Mouse (Mus musculus) adrenal gland, postnatal 14 days (tissue): Measurements from ENCODE around the gene Ms4a4d. TPM values are rescaled to one million over a fixed set of nuclear protein-coding genes. Genes with fewer than 3 reads are reported as not detected.
A peak's percentile ranks its signal among the peaks of the same experiment; 100 is the strongest.
"Not testable (repeated sequence)": the region's sequence is repeated elsewhere in the genome, so short reads cannot be mapped to it uniquely, and the experiment has no call there.

Experiments used
- DNase-seq: peaks from one replicate; pipeline ENCODE4 v3.0.0; 2021; ENCODE audit warnings: mixed read lengths
- long read RNA-seq, 2 experiments: library from polyadenylated mRNA; stranded (forward); transcript quantifications; one replicate each; pipeline ENCODE4 v2.0.0; 2021
- total RNA-seq: library from RNA; stranded (reverse); gene quantifications from 2 replicates; pipeline ENCODE4 v1.2.3, GENCODE M21; 2021

Gene Ms4a4d
- 2.0 and 3.9 TPM in 2 replicates for total RNA-seq
- long read RNA-seq, experiment 1, result 0 reads
- long read RNA-seq, experiment 2, partial matches to known transcripts, result 1 of 2 reads
- long read RNA-seq, experiment 2, other reads (novel, unspliced or antisense), result 0 of 2 reads

DNA sequence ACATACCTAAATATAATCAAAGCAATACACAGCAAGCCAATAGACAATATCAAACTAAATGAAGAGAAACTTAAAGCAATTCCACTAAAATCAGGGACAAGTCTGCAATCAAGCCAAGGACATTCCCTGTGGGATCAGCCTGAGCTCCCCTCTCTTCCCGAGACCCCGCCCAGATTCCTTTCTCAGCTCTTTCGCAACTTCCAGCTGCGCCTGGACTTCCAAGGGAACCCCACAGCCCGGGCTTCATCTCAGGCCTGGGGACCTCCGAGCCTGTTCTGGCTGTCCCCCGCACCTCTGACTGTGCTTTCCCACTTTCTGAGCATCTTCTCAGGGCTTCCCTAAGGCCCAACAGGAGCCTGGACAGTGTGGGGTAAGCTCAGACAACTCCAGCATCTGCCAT lies at the start of gene Ms4a4d:
TSS of gene Ms4a4d (plus strand) at position 209 of the 400 bp plus-strand sequence.
- DNase-seq, result peak; percentile 15

DNA sequence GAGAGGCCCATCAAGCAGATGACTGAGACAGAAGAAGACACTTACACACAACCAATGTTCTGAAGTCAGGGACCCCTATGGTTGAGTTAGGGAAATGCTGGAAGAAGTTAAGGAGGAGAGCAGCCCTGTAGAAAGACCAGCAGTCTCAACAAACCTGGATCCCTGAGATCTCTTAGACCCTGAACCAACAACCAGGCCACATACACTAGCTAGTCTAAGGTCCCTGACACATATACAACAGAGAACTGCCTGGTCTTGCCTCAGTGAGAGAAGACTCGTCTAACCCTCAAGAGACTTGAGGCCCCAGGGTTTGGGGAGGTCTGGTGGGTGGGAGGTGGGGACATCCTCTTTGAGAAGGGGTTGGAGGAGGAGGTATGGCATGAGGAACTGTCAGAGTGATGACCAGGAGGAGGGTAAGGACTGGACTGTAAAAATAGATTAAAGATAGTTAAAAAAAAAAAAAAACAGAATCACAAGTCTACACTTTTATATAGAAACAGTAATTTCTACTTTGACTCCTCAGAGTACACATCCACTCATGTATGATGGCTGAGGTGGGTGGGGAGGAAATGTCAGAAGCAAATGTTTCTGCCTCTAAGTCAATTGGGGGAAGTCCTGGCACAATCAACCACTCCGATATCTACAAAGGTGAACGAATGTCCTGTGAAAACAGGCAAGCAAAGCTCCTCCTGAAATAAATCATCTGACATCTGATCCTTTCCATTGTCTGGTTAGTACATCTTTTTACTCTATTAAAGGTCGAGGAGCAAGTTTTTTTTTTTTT lies 45.0 kb upstream of the Ms4a4d start:
- DNase-seq, result no peak

DNA sequence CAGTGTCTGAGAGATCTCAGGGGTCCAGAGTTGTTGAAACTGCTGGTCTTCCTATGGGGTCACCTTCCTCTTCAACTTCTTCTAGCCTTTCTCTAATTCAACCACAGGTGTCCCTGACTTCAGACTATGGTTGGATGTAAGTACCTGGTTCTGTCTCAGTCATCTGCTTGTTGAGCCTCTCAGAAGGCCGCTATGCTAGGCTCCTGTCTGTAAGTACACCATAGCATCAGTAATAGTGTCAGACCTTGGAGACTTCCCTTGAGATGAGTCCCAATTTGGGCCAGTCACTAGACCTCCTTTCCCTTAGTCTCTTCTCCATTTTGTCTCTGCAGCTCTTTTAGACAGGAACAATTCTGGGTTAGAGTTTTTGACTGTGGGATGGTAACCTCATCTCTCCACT lies 43.9 kb upstream of the Ms4a4d start:
- no peak for DNase-seq

DNA sequence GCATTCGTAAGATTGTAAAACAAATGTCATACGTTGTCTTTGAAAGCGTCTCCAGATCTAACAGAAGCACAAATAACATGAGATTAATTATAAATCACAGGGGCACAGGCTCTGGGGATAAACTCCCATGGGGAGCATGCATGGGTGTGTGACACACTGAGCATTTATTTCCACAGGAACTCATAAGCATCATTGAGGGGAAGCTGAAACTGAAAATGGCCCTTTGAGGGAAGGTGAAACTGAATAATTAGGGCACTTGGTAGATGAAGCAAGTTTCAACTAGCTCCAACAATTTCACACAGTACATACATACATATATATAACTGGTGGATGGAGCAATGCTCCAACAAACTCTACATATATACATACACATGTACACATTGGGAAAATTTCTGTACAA lies 42.1 kb upstream of the Ms4a4d start:
- no peak for DNase-seq

DNA sequence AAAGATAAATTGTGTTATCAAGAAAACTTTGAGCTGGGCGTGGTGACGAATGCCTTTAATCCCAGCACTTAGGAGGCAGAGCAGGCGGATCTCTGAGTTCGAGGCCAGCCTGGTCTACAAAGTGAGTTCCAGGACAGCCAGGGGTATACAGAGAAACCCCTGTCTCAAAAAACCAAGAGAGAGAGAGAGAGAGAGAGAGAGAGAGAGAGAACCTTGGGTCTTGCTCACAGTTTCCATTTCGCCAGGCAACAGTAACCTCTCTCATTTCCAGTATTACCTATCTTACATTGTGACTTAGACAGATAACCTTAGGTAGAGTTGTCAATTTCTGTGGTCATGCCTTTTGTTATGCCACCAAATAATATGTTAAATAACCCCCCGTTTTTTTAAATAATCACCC lies 40.2 kb upstream of the Ms4a4d start:
- DNase-seq, result no peak

DNA sequence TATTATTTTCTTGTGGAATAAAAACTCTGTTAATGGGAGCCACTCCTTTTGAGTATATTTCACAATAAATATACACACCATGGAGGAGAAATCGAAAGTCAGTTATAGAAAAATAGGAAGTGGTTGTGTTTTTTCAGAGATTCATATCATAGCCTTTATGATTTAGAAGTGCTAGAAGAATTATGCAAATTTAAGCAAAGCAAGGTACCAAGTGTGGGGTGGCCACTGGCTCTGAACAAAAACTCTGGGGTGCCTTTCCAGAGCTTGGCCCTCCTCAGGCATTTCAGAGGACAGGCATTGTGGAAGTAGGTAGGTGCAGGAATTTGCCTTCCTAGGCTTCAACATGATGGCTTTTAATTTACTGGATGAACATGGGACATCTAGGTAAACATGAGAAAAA lies 39.3 kb upstream of the Ms4a4d start:
- not testable (repeated sequence) for DNase-seq

DNA sequence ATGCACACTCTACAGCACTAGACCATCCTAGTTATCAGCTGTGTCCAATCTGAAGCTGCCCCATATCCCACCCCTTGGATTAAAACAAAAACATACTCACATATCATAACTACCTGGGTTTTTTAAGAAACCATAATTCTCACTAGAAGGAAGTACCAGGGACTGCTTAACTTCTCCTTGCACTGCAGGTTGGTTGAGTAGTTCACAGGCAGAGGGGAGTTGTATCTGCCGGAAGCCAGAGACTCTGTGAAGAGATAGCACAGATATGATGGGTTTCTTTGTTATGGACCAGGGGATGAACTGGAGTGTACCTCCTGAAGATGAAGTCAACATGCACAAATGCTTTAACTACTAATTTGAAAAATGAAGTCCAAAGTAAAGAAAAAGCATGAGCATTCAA lies 35.8 kb upstream of the Ms4a4d start:
- DNase-seq, result no peak

DNA sequence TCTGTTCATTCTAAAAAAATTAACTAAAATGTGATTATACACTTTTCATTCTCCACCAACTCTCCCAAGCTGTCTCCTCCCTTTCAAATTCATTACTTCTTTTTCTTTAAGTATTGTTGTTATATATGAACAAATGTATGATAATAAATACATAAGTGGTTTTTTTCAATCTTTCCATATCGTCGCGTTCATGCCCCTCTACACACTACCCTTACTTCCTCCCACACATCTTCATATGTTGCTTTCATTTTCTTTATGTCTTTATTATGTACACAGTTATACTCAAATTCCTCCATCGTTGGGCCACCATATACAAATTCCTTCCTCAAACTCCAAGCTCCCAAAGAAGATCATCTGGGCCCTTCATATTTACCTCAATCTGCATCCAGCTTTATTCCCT lies 35.3 kb upstream of the Ms4a4d start:
- no peak for DNase-seq

DNA sequence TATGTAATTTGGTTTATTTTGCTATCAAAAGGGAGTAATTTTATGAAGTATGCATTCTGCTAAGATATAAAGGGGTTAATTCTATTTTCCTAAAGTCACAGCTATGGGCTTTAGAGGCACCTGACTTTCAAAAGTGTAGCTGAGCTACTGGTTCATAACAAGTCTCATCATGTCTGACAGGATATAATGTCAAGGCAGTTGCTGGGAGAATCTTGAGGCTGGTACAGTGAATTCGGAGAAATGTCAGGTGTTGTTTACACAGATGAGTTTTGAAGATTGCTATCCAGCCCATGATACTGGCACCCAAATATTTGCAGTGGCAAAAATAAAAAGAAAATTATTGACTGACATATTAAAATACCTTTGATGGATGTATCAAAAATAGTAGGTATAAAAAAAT lies 31.7 kb upstream of the Ms4a4d start:
- DNase-seq, result no peak

DNA sequence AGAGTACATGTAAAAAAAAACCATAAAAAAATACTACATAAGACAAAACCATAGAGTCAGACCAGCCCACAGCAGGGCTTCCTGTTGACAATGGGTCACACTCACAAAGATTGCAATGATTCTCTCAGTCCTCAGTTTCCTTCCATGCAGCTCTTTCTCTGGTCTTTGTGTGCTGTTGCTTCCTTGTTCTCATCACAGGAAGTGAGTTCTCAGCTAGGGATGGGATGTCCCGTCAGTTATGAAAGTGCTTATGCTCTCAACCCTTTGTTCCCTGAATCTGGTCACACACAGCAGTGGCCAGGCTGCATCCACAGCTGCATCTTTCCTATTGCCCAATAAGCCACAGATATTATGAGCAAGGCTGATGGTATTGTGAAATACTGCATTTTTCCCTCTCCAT lies 23.1 kb upstream of the Ms4a4d start:
- DNase-seq, result no peak

DNA sequence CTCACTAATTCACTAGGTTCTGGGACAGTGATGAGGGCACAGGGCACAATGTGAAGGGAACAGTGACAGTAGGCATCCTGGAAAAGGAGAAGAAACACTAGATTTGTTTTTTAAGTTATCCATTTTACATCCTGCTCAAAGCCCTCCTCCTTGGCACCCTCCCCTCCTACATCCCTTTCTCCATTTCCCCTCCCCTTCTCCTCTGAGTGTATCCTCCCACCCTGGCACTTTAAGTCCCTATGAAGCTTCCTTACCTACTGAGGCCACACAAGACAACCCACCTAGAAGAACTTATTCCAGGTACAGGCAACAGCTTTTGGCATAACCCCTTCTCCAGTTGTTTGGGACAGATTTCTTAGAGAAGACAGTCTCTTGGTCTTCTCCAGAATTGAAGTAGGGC lies 20.4 kb upstream of the Ms4a4d start, which contains the start of gene Ms4a6b:
TSS of gene Ms4a6b (plus strand) at position 267 of the 400 bp plus-strand sequence.
- no peak for DNase-seq

DNA sequence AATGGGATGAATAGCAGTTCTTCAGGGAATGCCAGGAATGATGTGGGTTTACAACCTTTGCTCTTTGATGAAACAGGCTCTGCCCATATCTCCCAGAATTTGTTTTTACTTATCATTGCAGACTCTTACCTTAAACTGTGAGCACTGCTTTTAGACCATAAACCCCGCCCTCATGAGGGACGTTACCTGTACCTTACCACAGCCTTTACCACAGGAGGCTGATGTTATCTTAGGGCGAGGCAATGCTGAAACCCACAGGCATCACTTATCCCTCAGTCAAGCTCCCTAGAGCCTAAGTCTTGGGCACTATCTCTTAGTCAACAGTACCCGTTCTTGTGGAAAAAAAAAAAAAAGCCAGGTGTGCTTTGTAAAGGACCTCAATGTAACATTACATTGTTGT lies 19.8 kb upstream of the Ms4a4d start:
- no peak for DNase-seq

DNA sequence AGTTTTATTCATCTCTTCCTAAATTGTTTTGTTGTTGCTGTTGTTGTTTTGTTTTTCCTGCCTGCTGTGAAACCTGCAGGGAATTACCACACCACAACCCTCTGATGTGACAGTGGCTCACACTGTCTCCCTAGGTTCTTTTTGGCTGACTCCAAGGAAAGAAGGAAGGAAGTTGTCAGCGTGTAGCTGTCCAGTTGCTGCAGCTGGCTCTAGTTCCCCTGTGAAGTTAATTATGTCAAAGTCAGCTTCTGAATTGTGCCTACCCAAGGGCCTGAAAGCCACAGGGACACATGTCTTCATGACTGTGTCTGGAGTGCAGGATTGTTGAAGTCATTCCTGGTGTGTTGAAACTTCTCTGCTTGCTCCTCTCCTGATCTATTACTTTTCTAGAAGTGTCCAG lies 19.2 kb upstream of the Ms4a4d start:
- not testable (repeated sequence) for DNase-seq

DNA sequence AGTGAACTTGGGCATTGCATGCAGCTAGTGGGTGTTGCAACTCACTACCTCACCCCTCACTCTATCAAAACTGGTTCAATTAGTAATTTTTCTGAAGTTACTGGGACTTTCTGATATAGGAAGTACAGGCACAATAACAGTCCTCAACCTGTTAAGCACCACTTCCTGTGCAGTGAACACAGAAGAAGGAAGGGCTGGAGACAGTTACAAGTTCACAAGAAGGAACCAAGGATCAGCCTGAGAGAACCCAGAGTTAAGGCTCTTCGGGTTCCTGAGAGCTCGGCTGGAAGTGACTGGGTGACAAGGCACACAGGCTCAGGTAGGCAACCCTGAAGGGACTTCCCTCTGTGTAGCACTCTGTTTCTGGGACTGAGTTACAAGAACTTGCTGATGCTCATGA lies 18.2 kb upstream of the Ms4a4d start:
- not testable (repeated sequence) for DNase-seq

DNA sequence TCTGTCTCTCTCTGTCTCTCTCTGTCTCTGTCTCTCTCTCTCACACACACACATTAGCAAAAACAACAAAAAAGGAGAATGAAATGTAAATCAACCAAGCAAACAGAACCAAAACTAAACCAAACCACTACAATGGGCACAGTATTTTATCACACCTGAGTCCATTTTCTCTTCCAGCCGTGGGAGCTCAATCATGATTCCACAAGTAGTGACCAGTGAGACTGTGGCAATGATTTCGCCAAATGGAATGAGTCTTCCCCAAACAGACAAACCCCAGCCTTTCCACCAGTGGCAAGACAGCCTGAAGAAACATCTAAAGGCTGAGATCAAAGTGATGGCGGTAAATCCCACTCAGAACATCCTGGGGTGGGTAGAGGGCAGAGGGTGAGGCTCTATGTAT lies 16.5 kb upstream of the Ms4a4d start:
- no peak for DNase-seq

DNA sequence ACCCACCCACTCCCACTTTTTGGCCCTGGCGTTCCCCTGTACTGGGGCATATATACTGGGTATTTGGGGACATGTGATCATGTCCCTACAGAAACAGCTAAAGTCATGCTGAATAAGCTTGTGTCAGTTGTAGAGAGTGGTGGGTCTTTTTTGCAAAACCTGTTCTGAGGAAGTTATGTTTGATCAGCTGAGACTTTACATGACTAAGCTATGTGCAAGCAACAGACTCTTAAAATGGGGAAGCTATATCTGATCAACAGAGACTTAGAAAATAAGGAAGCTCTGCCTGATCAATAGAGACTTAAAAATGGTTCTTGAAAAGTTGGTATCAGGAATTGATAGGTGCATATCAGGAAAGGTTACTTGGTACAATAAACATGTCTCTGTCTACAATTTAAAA lies 3.2 kb upstream of the Ms4a4d start:
- DNase-seq, result no peak

DNA sequence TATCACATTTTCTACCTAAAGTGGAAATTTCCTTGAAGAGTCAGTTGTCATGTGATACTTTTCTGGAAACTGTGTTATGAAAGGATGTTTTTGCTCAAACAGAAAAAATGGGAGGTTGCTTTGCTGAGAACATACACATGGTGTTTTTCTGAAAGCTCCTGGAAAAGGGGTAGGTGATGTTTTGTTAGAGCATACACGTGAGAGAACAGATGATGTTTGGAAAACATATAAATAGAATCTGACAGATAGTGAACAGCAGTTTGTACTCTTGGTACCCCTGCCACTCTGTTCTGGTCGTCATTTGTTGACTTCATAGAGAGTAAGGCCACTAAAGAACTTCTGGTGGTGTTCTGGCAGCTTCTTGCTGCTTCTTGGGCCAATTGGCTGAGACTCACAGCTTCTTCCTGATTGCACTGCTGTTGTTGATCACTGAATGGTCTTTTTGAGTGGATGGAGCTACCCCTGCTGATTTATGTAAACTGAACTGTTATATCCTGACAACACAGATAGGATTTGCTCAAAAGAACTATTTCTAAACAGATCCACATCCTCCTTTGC lies 2.6 kb upstream of the Ms4a4d start:
- no peak for DNase-seq

DNA sequence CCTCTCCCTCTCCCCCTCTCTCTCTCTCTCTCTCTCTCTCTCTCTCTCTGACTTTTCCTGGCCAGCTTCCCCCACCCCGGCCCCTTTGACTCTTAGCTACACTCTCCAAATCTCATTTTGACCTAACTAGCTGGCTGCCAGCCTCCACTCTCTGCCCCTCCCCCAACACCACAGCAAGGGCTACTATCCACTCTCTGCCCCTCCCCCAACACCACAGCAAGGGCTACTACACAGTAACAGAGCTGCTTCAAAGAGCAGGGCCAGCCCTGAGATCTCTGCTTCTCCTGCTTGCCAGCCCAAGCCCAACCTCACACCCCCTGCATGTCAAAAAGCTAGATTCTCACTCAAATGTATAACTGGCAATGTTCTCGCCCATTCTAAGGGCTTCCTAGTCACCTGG lies 735 bp downstream of the Ms4a4d start:
- no peak for DNase-seq

DNA sequence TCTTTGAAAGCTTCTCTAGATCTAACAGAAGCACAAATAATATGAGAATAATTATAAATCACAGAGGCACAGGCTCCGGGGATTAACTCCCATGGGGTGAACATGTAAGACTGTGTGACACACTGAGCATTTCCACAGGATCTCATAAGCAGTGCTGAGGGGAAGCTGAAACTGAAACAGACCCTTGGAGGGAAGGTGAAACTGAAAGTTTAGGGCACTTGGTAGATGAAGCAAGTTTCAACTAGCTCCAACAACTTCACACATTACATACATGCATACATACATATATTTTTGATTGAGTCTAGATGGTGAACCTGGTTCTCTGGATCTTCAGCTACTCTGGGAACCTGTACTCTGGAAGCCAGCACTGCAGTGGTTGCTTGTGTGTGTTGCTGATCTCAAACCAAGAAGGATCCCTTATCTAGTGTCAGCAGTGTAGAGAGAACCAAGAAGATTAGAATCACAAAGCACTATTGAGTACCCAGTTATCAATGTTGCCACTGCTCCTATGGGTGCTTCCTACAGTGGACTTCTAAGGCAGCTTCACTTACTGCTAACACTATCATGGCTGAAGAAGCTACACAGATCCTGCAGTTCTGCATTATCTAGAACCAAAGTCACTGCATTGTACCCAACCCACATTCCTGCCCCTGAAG lies 3.7 kb downstream of the Ms4a4d start:
- DNase-seq, result not testable (repeated sequence)

DNA sequence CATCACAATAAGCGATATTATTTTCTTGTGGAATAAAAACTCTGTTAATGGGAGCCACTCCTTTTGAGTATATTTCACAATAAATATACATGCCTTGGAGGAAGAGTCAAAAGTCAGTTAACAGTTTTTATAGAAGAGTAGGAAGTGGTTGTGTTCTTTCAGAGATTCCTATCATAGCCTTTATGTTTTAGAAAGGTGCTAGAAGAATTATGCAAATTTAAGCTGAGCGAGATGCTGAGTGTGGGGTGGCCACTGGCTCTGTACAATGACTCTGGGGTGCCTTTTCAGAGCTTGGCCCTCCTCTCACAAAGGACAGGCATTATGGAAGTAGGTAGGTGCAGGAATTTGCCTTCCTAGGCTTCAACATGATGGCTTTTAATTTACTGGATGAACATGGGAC lies 7.8 kb downstream of the Ms4a4d start:
- not testable (repeated sequence) for DNase-seq

DNA sequence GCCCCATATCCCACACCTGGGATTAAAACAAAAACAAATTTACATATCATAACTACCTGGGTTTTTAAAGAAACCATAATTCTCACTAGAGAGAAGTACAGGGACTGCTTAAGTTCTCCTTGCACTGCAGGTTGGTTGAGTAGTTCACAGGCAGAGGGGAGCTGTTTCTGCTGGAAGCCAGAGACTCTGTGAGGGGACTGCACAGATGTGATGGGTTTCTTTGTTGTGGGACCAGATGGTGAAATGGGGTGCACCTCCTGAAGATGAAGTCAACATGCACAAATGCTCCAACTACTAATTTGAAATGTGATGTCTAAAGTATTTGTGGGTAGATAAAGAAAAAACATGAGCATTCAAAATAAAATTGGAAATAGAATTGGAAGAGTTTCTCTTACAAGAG lies 11.3 kb downstream of the Ms4a4d start:
- DNase-seq, result no peak

DNA sequence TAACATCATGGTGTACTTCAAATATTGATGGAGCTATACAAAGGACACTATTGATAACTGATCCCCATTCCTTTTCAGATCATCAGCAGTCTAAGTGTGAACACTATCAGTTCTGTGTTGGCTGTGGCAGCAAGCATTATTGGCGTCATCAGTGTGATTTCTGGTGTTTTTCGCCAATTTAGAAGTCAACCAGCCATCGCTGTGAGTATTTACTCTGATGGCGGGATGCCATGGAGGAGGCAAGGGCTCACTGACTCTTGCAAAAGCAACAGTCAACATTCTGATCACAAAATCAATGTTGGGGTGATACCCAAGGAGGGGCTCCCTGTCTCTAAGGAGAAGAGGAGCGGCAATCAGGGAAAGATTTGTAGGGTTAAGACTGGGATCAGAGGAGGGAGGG lies 18.1 kb downstream of the Ms4a4d start:
- no peak for DNase-seq

DNA sequence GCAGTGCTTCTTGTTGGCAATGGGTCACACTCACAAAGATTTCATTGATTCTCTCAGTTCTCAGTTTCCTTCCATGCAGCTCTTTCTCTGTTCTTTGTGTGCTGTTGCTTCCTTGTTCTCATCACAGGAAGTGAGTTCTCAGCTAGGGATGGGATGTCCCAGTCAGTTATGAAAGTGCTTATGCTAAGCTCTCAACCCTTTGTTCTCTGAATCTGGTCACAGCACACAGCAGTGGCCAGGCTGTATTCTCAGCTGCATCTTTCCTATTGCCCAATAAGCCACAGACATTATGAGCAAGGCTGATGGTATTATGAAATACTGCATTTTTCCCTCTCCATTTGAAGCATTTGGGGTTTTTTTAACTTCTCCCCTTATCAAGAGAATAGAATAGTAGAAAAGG lies 23.0 kb downstream of the Ms4a4d start:
- not testable (repeated sequence) for DNase-seq
